Mouse (Mus musculus) adrenal gland, postnatal 25 days (tissue): ENCODE measurements at regions not wholly inside any gene's neighbourhood (a gene's known extent, or its start where the extent isn't known, plus 50 kb on each side); places are given as distances from the start of the nearest gene placed in this dataset.
A peak's percentile ranks its signal among the peaks of the same experiment; 100 is the strongest.

Source experiments
- DNase-seq: peaks from one replicate; pipeline ENCODE4 v3.0.0; 2021; ENCODE audit warnings: mixed read lengths

DNA sequence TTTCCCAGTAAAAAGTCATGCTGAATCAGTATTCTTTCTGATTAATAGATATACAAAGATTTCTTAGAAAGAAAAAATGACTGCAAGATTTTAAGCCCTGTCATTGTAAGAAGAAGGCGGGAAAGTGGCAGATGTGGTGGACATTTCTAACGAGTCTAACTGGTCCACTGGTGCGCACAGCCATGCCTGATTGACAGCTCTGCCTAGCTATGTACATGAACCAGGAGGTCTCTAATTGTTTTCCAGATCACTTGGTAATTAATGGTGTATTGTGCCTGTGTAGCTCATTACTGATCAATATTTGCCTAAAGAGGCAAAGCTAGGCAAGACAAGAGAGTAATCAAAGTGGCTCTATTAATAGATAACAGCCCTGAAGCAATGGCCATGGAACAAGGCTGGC lies 227.5 kb upstream of the Ndst3 start:
- no peak for DNase-seq

DNA sequence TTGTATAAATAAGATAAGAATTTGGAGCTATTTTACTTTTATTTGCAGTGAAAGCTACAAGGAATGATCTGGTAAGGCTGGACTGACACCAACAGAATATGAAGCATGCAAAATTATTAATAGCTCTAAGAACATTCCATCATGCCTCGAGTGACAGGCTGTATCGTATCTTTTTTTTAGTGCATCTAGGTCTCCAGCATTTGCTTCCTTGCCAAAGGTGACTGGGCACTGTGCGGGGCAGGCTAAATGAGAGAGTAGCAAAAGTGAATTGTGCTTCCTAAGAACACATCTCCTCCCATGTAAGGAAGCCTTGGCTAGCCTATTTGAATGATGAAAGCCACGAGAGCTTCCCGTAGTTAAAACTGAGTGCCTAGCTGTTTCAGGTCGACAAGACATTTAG lies 261.5 kb upstream of the Ndst3 start:
- no peak for DNase-seq

DNA sequence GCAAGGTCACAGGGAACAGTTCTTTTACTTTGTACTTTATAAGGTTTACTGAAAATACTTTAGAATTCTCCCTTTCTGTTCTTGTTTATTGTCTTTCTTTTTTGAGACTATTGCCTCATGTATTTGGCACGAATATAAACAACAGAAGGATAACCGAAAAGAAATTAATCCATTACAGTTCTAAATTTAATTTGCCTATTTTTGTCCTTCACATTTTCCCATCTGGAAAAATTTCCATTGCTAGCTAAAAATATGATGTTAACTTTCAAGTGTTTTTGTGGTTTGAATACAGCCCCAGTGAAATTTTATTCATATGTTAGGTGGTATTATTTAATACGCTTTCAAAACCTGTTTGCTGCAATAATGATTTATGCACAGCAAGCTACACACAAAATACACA lies 276.7 kb upstream of the Ndst3 start:
- no peak for DNase-seq

DNA sequence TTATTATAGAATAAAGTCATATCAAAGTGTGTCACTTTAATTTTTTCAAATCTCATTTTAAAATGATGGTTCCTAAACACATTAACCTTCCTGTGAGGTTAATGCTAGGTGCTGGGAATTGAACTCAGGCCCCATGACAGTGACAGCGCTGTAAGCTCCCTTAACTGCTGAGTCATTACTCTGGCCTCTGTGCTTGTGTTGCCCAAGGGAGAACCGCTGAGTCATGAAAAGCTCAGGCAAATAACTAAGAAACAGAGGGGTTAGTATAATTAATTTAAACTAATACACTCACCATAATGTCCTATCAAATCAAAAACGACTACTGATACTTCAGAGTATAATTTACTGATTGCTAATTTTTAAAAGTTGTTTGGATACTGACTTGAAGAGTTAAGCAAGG lies 281.7 kb upstream of the Ndst3 start:
- DNase-seq = no peak

DNA sequence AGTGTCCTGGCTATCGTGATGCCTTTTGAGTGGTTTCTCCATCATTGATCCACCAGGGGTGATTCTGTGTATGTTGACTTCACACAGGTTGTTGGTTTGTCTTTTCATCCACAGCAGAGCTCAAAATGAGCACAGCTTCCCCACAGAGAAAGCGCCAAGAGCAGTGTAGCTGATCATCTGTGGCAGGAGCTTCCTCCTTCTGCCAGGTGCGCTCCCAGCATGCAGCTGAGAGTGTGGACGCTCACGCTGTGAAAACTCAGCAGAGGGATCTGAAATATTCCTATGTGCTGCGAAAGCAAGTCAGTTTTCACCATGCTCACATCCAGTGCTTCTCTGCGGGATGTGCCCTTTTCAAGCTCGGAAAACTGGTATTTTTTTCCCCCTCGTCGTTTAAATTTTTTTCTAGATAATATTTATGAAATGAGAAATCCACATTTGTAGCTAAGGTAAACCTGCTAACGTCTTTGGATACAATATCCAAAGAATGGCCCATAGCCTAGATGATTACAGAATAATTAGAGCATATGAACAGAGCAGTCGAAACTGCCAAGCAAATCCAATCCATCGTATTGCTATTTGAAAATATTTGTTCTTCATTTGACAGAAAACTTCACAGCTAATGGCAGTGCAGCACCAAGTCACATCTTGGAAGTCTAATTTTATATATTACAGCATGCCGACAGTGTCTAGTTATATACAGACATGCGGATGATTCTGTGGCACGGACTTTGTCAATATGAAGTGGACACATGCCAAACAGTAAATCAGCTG lies 283.3 kb upstream of the Ndst3 start:
- peak; percentile 5 for DNase-seq

DNA sequence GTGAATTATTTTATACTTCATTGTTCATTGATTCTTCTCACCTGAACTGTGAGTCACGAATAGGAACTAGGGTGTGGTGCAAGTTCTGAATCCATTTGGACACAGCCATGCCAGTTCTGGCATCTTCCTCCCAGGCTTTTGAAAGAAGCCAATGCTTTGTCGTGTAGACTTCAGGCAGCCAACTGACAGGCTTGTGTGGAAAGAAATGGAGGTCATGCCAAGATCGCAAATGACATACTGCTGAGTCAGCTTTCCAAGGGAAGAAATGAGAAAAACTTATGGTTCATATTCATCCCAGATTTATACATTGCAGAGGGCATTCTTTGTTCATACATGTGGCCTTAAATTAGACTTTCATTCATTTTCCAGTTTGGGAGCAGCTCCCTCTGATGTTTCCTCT lies 285.8 kb upstream of the Ndst3 start:
- no peak for DNase-seq

DNA sequence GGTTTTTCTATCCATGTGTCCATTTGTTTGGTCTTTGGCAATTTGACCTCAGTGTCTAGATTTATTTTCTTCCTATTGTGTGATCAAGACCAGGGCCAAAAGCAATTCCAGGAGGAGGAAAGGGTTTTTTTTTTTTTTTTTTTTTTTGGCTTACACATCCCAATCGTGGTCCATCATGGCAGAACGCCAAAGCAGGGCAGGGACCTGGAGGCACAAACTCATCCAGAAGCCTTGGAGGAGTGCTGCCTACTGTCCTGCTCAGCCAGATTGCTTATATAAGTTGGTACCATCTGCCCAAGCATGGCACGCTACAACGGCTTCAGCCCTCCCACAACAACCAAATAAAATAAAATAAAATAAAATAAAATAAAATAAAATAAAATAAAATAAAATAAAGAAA lies 286.5 kb upstream of the Ndst3 start:
- no peak for DNase-seq

DNA sequence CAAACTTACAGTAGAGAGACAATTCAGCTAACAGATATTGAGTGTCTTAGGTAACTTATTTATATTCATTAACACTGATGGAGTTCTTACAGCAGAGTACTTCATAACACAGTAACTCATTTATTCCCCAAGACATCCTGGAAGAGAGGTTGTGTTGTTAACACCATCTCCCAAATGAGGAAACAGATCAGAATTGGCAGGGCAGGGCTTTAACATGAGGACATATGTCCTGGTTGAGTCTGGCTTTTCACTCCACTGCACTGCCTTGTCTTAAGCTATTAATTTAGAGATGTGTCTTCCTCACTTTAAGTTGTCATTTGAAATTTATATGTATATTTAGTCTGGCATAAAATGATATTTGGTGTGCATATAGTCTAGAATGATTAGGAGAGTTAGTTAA lies 292.4 kb upstream of the Ndst3 start:
- no peak for DNase-seq

DNA sequence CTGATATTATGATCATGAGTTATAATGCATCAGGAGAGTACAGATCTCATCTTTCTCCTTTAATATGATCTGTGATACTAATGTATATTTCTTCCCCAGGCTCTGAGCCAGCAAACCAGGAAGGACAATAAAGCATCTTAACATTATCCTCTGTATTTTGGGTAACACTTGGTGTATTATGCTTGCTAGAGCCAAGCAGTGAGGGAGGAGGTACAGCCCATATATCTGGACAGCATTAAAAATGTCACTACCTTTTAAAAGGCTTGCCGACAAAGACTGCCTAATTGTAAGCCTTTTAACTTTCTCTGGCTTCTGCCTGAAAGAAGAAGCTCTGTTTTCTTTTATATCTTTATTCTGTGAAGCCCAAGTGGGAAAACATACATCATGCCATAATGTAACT lies 292.9 kb upstream of the Ndst3 start:
- no peak for DNase-seq

DNA sequence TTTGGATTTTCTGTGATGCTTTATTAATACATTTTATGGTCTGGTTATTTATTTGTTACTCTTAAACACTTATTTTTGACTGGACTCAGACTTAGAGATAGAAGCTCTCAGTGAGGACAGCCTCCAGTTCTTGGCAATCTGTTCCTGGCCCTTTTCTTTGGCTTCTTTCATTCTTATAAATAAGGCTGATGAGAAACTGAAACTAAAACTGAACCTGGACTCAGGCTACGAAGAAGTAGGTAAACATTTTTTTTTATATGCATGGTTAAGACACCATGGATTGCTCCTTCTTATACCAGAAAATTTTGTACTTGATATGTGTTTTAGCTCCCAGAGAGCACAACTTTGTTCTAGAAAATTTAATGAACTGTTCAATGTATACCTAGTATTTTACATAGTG lies 293.4 kb upstream of the Ndst3 start:
- no peak for DNase-seq

DNA sequence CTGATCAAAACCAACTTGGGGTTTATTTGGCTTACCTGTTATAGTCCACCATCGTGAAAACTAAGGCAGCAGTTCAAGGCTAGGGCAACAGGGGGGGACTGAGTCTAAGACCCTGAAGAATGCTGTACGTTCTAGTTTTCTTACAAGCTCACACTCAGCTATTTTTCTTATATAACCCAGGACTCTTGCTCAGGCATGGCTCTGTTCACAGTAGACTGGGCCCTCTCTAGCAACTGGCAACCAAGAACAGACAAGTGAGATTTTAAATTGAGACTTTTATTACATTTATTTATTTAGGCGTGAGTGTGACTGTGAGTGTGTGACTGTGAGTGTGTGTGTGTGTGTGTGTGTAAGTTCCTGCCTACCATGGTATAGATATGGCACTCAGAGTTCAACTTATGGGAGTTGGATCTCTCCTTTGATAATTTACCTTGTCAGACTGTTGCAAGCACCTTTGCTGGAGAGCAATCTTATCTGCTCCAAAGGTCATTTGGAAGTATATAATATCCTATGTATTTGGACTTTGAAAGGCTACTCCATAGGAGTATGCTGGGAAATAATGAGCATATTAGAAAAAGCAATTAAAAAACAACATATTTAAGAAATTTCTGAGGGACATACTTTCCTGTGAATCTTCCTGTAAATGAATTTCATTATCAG lies 309.4 kb upstream of the Ndst3 start:
- DNase-seq = no peak

DNA sequence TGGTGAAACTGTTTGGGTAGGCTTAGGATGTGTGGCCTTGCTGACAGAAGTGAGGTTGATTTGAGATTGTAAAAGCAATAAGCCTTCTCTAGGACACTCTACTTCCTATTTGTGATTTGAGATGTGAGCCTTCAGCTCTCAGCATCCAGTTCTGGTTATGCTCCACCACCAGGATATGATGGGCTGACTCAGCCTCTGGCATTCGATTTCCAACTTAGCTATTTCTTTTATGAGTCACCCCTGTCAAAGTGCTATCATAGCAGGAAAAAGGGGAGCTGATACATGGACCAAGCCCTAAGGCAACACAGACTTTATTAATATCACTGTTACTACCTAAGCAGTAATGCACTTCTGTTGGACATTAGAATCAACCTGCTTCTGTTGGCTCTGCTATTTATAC lies 310.2 kb upstream of the Ndst3 start:
- DNase-seq = no peak

DNA sequence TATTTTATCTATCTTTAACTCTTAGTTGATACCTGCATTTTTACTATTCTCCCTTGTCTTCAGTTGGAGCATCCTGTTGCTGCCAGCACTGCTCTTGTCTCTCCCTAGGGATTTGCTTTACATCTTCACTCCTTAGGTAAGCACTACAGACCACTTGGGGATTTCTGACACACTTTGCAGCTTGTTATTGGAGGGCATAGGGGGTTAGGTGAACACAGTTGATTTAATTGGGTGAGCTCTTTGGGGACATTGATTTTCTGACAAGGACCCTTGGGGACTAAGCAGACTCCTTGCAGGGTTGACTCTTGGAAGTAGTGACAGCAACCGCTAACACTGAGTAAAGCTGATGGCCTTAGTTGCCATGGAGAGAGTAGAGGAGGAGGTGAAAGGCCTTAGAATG lies 309.0 kb upstream of the Tram1l1 start:
- no peak for DNase-seq

DNA sequence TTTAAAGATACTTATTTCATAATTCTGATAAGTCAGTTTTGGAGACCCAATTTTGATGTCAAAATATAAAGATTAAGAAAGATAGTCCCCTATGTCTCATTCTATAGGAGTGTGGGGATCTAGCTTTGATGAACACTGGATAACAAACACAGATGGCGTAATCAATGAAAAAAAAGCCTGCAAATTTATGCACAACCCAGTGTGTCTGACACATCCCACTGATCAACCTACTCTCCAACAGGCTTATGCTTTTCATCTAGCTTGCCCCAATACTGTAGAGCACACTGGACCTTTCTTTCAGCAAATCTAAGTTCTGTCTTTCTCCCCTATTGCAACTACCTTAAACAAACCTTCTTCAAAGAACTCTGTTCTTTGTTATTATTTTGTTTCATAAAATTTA lies 302.0 kb upstream of the Tram1l1 start:
- DNase-seq = no peak

DNA sequence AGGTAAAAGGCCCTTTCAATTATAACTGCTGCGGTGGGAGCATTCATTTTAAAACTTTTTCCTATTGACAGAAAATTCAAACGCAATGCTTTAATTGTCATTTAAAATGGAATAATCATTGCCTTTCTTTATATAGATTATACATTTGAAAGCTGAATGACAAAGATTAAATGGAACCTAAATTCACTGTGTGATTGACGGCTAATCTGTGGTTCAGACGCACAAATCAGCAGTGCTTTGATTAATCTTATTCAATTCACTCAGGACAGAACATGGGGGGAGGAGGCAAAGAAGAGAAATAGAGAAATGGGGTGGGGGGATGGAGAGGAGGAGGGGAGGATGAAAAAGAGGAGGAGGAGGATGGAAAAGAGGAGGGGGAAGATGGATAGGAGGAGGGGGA lies 294.5 kb upstream of the Tram1l1 start:
- no peak for DNase-seq

DNA sequence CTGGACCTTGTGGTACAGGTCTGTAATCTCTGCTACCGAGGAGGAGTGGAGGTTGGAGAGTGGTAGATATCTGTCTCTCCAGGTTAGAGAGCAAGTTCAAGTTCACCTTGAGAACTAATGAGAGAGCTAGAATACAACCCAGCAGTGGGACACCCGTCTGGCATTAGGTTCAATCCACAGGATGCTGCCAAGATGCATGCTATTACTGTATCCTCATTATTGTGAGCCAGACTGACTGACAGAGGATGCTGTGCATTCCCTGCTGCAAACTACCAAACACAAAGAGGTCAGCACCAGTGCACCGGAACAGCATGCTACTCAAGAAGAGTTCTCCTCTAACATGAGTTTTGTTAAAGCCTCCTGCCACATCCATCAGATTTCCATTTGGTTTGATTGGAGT lies 253.6 kb upstream of the Tram1l1 start:
- DNase-seq = no peak

DNA sequence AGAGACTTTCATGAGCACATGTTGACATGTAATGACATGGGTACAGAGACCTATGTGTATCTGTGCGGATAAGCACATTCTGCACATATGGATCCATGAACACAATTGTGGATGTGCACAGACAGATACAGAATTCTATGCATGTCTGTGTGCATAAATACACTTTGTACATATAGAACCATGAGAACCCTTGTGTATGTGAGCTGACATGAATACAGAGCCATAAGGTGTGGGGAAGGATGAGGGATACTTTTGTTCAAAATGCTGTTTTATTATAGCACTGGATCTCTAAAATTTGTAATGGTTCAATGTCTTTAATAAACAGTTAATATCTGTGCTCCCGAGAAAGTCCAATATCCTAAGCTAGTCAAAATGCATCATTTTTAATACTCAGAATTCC lies 253.1 kb upstream of the Tram1l1 start:
- no peak for DNase-seq

DNA sequence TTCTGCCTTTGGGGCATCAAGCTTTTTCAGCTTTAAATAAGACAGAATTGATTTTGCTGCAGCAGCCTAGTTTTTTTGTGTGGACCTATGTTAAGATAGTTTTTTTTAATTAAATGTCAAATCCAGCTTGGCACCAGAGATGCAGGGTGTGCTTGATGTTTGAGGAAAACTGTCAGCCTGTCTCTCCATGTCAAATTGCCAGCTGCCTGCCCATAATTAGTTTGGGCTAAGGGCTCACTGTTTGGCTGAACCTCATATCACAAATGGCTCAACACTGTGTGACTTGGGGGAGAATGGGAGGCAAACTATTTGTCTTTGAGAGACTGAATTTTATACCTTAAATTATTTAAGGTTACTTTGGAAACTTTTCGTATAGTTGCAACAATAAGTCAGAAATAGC lies 252.7 kb upstream of the Tram1l1 start:
- no peak for DNase-seq

DNA sequence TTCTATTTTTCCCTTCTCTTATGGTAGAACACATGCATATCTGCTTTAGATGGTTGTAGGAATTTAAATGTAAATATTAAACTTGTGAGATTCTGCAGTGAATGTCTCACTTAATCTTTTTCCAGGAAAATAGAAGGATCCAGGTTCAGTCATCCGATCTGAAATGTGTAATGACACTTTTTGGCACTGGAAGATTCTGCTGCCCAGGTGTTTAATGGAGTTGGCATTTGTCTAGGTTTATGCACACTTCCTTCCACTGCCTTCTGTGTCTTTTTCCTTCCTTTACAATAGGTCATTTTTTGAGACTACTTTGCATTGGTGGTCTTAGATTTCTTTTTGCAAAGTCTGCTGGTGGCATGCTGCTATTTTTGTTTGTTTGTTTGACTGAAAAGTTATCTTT lies 251.5 kb upstream of the Tram1l1 start:
- DNase-seq = no peak

DNA sequence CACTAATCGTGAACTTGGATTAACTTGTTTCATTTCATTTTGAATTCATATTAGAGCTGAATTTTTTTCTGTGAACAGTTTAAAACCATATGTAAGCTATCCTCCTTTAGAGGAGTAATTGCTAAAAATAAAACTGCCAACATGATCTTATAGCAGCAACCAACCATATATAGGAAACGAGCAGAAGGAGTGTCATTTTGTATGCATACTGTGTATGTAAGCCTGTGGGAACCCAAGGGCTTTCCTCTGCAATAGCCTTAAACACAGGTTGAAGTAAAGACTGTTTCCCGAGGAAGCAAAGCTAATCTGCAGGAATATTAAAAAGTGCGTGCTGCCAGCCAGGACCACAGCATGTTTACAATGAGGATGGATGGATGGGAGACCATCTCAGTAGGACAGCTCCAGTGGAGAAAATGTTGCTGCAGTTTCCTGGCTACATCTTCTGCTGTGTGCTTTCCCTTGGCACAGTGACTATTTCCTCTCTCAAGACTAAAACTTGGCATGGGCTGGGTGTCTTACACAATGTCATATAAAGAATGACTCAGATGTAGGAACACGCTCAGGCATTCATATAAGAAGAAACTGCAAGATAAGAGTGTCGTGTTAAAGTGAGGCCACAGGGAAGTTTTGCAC lies 244.6 kb upstream of the Tram1l1 start:
- no peak for DNase-seq

DNA sequence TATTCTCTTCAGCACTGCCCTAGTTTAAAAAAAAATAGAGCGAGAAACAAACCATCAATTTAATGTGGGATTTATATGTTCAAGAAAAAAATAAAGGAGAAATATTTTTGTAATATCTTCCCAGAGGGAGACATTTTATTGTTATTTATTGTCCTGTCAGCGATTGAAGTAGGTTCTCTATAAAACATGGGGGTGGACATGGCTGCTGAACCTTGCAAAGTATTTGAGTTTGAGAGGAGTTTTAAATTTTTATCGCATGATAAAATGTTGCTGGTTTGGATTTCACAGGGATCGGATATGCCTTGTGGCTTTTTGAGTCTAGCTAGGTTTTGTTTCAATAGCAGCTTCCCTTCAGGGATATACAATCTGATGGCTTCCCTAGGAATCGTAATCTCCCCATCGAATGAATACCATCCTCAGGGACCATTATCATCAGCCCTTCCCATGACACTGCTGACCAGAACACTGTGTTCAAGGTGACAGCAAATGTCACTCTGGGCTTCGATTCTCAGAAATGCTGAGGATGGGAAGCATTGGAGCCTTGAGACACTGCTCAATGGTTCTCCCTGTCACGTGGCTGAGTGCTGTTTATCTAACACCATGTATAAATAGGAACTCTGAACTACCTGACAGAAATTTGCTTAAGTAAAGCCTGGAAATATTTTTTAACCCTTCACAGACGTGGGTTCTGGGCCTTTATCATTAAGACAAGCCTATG lies 228.1 kb upstream of the Tram1l1 start:
- DNase-seq = no peak

DNA sequence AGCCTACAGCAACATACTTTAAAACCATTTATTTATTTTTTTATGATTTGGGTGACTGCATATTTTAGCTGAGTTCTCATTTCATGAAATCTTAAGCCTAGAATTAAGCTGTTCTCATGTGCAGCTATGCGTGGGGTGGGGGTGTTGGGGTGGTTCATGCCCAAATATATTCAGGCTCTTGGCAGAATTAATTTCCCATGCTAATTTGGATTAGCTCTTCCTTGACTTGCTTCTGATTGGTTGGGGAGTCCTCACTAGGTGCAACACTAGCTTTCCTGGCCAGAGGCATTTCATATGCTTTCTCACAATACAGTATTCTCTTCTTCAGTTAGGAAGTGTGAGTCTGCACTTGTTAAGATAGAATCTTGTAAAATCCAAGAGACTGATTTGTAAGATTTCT lies 206.7 kb upstream of the Tram1l1 start:
- no peak for DNase-seq

DNA sequence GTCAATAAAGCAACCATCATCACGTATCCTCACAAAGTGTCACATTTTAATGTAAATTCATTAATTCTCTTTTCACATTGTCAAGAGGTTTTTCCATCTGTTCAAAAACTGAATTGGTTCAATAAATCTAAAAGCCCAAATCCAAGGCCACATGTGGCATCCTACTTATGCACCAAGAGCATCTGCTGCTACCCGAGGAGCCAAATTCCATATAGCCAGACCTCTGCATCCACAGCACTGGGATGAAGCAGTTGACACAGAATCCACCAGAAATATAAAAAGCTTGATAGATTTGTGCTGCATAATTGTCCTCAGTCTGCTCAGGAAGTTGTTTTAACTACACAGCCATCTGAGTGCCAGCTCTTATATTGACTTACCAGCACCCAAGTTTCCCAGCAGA lies 164.4 kb upstream of the Tram1l1 start:
- no peak for DNase-seq
